Mouse (Mus musculus): ENCODE results near the gene Cryaa. TPM values are rescaled to one million over a fixed set of nuclear protein-coding genes. Genes with fewer than 3 reads are reported as not detected.

The Cryaa gene
- polyA plus RNA-seq, 1 experiment from 2014 or later, result not detected

GRCm38 (mm10) chr17:31646199-31647002, 31.2 kb upstream of the Cryaa start:
- no peak overlapping the region for H3K27ac ChIP-seq
- no peak for DNase-seq (ENCODE audit: low spot score)
- H3K36me3 ChIP-seq, result peaks cover 61% of the 10 kb centered on the region
- no peaks in the 10 kb centered on the region for H3K9me3 ChIP-seq (replicated peaks)
- WGBS, result 95% methylated on average over 5 of the region's 5 CpGs
- H3K4me1 ChIP-seq, result no peaks in the 10 kb centered on the region
- no peak overlapping the region for H3K4me3 ChIP-seq
- H3K27me3 ChIP-seq (ENCODE audit: low read depth, poor library complexity, severe bottlenecking), result no peaks in the 10 kb centered on the region

GRCm38 (mm10) chr17:31652152-31652551, 25.5 kb upstream of the Cryaa start:
- Histone ChIP-seq H3K4me3 (no peak overlapping the region), H3K27me3 (ENCODE audit: low read depth, poor library complexity, severe bottlenecking) (no peaks in the 10 kb centered on the region), H3K4me1 (peaks cover 3% of the 10 kb centered on the region), H3K27ac (no peak overlapping the region), H3K36me3 (peaks cover 98% of the 10 kb centered on the region), H3K9me3 (replicated peaks) (no peaks in the 10 kb centered on the region)
- WGBS, result 95% methylated on average over 14 of the region's 14 CpGs
- DNase-seq (ENCODE audit: low spot score), result no peak

GRCm38 (mm10) chr17:31653277-31653676, 24.3 kb upstream of the Cryaa start:
- H3K4me1 ChIP-seq, result peaks cover 8% of the 10 kb centered on the region
- H3K27me3 ChIP-seq (ENCODE audit: low read depth, poor library complexity, severe bottlenecking), result no peaks in the 10 kb centered on the region
- DNase-seq (ENCODE audit: low spot score), result no peak
- whole genome bisulfite sequencing, result 90% methylated on average over 6 of the region's 6 CpGs
- H3K9me3 ChIP-seq (replicated peaks), result no peaks in the 10 kb centered on the region
- H3K27ac ChIP-seq, result no peak overlapping the region
- H3K36me3 ChIP-seq, result peaks cover 90% of the 10 kb centered on the region
- no peak overlapping the region for H3K4me3 ChIP-seq

- Histone ChIP-seq H3K9me3 (replicated peaks) (no peaks in the 10 kb centered on the region), H3K36me3 (peaks cover 69% of the 10 kb centered on the region), H3K4me3 (no peak overlapping the region), H3K27me3 (ENCODE audit: low read depth, poor library complexity, severe bottlenecking) (no peaks in the 10 kb centered on the region), H3K27ac (no peak overlapping the region), H3K4me1 (peaks cover 16% of the 10 kb centered on the region)
- 85% methylated on average over 4 of the region's 4 CpGs for WGBS
- no peak for DNase-seq (ENCODE audit: low spot score)
Observed at GRCm38 (mm10) chr17:31655366-31655765, 22.2 kb upstream of the Cryaa start.

GRCm38 (mm10) chr17:31656682-31657081, 20.9 kb upstream of the Cryaa start:
- no peak for DNase-seq (ENCODE audit: low spot score)
- H3K4me3 ChIP-seq, result no peak overlapping the region
- no peaks in the 10 kb centered on the region for H3K27me3 ChIP-seq (ENCODE audit: low read depth, poor library complexity, severe bottlenecking)
- H3K27ac ChIP-seq, result no peak overlapping the region
- peaks cover 56% of the 10 kb centered on the region for H3K36me3 ChIP-seq
- peaks cover 16% of the 10 kb centered on the region for H3K4me1 ChIP-seq
- no peaks in the 10 kb centered on the region for H3K9me3 ChIP-seq (replicated peaks)
- WGBS, result 89% methylated on average over 5 of the region's 5 CpGs

GRCm38 (mm10) chr17:31657141-31657983, 20.2 kb upstream of the Cryaa start:
- H3K27ac ChIP-seq, result peak overlapping the region; percentile 97
- H3K4me3 ChIP-seq, result peak overlapping the region; percentile 88
- H3K9me3 ChIP-seq (replicated peaks), result no peaks in the 10 kb centered on the region
- no peaks in the 10 kb centered on the region for H3K27me3 ChIP-seq (ENCODE audit: low read depth, poor library complexity, severe bottlenecking)
- peaks cover 16% of the 10 kb centered on the region for H3K4me1 ChIP-seq
- WGBS, result 56% methylated on average over 12 of the region's 12 CpGs
- H3K36me3 ChIP-seq, result peaks cover 49% of the 10 kb centered on the region
- DNase-seq (ENCODE audit: low spot score), result no peak

- Histone ChIP-seq H3K36me3 (peaks cover 42% of the 10 kb centered on the region), H3K27me3 (ENCODE audit: low read depth, poor library complexity, severe bottlenecking) (no peaks in the 10 kb centered on the region), H3K9me3 (replicated peaks) (no peaks in the 10 kb centered on the region), H3K27ac (peak overlapping the region; percentile 97), H3K4me3 (peak overlapping the region; percentile 88), H3K4me1 (peaks cover 16% of the 10 kb centered on the region)
- WGBS, result under 1% methylated on average over 27 of the region's 27 CpGs
- DNase-seq (ENCODE audit: low spot score), result no peak
Observed at GRCm38 (mm10) chr17:31658136-31658467, 19.5 kb upstream of the Cryaa start.

GRCm38 (mm10) chr17:31658468-31659185, 19.0 kb upstream of the Cryaa start, which contains the start of gene U2af1:
Gene U2af1 (minus strand): TSS chr17:31658892.
- Histone ChIP-seq H3K4me3 (peak within 1 kb of the TSS; percentile 88), H3K4me1 (peaks cover 16% of the 10 kb centered on the region), H3K27me3 (ENCODE audit: low read depth, poor library complexity, severe bottlenecking) (no peaks in the 10 kb centered on the region), H3K36me3 (peaks cover 37% of the 10 kb centered on the region), H3K27ac (peak within 1 kb of the TSS; percentile 97), H3K9me3 (replicated peaks) (no peaks in the 10 kb centered on the region)
- DNase-seq (ENCODE audit: low spot score), result peak; percentile 98
- under 1% methylated on average over 77 of the region's 77 CpGs for WGBS

GRCm38 (mm10) chr17:31660661-31661250, 16.9 kb upstream of the Cryaa start:
- no peak overlapping the region for H3K27ac ChIP-seq
- H3K9me3 ChIP-seq (replicated peaks), result no peaks in the 10 kb centered on the region
- 76% methylated on average over 8 of the region's 8 CpGs for WGBS
- H3K4me1 ChIP-seq, result peaks cover 20% of the 10 kb centered on the region
- DNase-seq (ENCODE audit: low spot score), result no peak
- no peaks in the 10 kb centered on the region for H3K27me3 ChIP-seq (ENCODE audit: low read depth, poor library complexity, severe bottlenecking)
- H3K36me3 ChIP-seq, result peaks cover 16% of the 10 kb centered on the region
- no peak overlapping the region for H3K4me3 ChIP-seq

GRCm38 (mm10) chr17:31662855-31663254, 14.8 kb upstream of the Cryaa start:
- no peaks in the 10 kb centered on the region for H3K9me3 ChIP-seq (replicated peaks)
- H3K27ac ChIP-seq, result no peak overlapping the region
- H3K4me3 ChIP-seq, result no peak overlapping the region
- no peaks in the 10 kb centered on the region for H3K27me3 ChIP-seq (ENCODE audit: low read depth, poor library complexity, severe bottlenecking)
- no peaks in the 10 kb centered on the region for H3K36me3 ChIP-seq
- no peak for DNase-seq (ENCODE audit: low spot score)
- H3K4me1 ChIP-seq, result peaks cover 12% of the 10 kb centered on the region

GRCm38 (mm10) chr17:31664760-31665159, 12.8 kb upstream of the Cryaa start:
- Histone ChIP-seq H3K4me3 (no peak overlapping the region), H3K4me1 (peaks cover 7% of the 10 kb centered on the region)
- 12% methylated on average over 4 of the region's 4 CpGs for WGBS

GRCm38 (mm10) chr17:31668306-31668705, 9.3 kb upstream of the Cryaa start:
- H3K27ac ChIP-seq, result no peak overlapping the region
- no peaks in the 10 kb centered on the region for H3K36me3 ChIP-seq
- 79% methylated on average over 9 of the region's 9 CpGs for WGBS
- H3K9me3 ChIP-seq (replicated peaks), result no peaks in the 10 kb centered on the region
- H3K27me3 ChIP-seq (ENCODE audit: low read depth, poor library complexity, severe bottlenecking), result no peaks in the 10 kb centered on the region
- H3K4me1 ChIP-seq, result peaks cover 11% of the 10 kb centered on the region
- no peak for DNase-seq (ENCODE audit: low spot score)
- H3K4me3 ChIP-seq, result no peak overlapping the region

More at GRCm38 (mm10) chr17:31664760-31665159, 12.8 kb upstream of the Cryaa start:
- H3K27ac ChIP-seq, result no peak overlapping the region
- H3K27me3 ChIP-seq (ENCODE audit: low read depth, poor library complexity, severe bottlenecking), result no peaks in the 10 kb centered on the region
- no peaks in the 10 kb centered on the region for H3K9me3 ChIP-seq (replicated peaks)
- no peaks in the 10 kb centered on the region for H3K36me3 ChIP-seq
- peak; percentile 83 for DNase-seq (ENCODE audit: low spot score)
